ENCODE assay signal across 28 mouse cellular contexts in the genomic region with DNA sequence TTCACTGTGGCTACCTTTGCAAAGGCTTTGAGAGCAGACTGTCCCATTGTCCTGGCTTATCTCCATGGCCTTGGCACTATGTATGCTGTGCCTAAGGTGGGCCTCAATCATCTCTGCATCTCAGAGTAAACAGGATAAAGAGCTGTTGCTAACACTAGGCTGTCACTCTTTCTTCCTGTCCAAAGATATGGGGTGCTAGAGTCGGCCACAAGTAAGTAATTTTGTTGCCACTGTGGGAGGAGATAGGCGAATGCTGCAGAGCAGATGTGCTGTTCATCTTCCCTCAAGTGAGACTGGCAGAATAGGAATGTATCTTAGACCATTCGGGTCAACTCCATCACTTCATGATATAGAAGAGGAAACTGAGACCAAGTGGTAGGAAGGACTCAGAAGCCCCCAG. TPM values are rescaled to one million over a fixed set of nuclear protein-coding genes. Genes with fewer than 3 reads are reported as not detected.
"Had no signal": no experiment of that assay in that cellular context is flagged by ENCODE, and none has a peak within 500 bp of the region (broad histone marks: within the 10 kb centered on the region; RNA-seq: fewer than 3 reads in every experiment).

No protein-coding gene starts in this region.

- H3K36me3 ChIP-seq: embryonic facial prominence, embryonic 10.5 days; embryonic facial prominence, embryonic 12.5 days; embryonic facial prominence, embryonic 13.5 days; embryonic facial prominence, embryonic 15.5 days; forebrain, embryonic 10.5 days; forebrain, embryonic 12.5 days; forebrain, embryonic 15.5 days had no signal

- H3K9ac ChIP-seq: embryonic facial prominence, embryonic 12.5 days; embryonic facial prominence, embryonic 13.5 days; embryonic facial prominence, embryonic 15.5 days; forebrain, embryonic 12.5 days; forebrain, embryonic 13.5 days; forebrain, embryonic 15.5 days; forebrain, postnatal 0 days had no signal

- H3K4me2 ChIP-seq: embryonic facial prominence, embryonic 12.5 days; embryonic facial prominence, embryonic 13.5 days; embryonic facial prominence, embryonic 15.5 days; forebrain, embryonic 12.5 days; forebrain, embryonic 13.5 days; forebrain, embryonic 15.5 days had no signal

- ATAC-seq: forebrain, embryonic 13.5 days; forebrain, embryonic 15.5 days had no signal

- H3K4me3 ChIP-seq: embryonic facial prominence, embryonic 10.5 days; embryonic facial prominence, embryonic 12.5 days; embryonic facial prominence, embryonic 13.5 days; embryonic facial prominence, embryonic 15.5 days; erythroblast, embryonic 14.5 days; forebrain, embryonic 10.5 days; forebrain, embryonic 12.5 days; forebrain, embryonic 13.5 days; forebrain, embryonic 15.5 days; gastrocnemius, adult 2 months; heart, adult 2 months had no signal

- H3K27me3 ChIP-seq: embryonic facial prominence, embryonic 12.5 days; embryonic facial prominence, embryonic 13.5 days; embryonic facial prominence, embryonic 15.5 days; forebrain, embryonic 13.5 days; forebrain, embryonic 15.5 days had no signal

- DNase-seq: cerebellum, adult 2 months; cerebellum, adult 8-10 months; cerebellum, adult 9-10 months; cerebellum, adult 9-11 months; cerebellum, postnatal 10 days; cerebellum, postnatal 14 days; cerebellum, postnatal 25 days; cerebellum, postnatal 36 days; gastrocnemius, adult 2 months; gastrocnemius, postnatal 10 days; gastrocnemius, postnatal 14 days; gastrocnemius, postnatal 25 days; gastrocnemius, postnatal 36 days; heart, adult 18-20 months; heart, adult 2 months had no signal

- H3K27ac ChIP-seq: embryonic facial prominence, embryonic 10.5 days; embryonic facial prominence, embryonic 12.5 days; embryonic facial prominence, embryonic 13.5 days; embryonic facial prominence, embryonic 15.5 days; forebrain, embryonic 10.5 days; forebrain, embryonic 12.5 days; forebrain, embryonic 13.5 days; forebrain, embryonic 15.5 days; gastrocnemius, adult 2 months; heart, adult 2 months had no signal

- H3K4me1 ChIP-seq: embryonic facial prominence, embryonic 12.5 days; embryonic facial prominence, embryonic 13.5 days; embryonic facial prominence, embryonic 15.5 days; forebrain, embryonic 15.5 days had no signal

- H3K9me3 ChIP-seq: embryonic facial prominence, embryonic 10.5 days; embryonic facial prominence, embryonic 12.5 days; embryonic facial prominence, embryonic 13.5 days; embryonic facial prominence, embryonic 15.5 days; forebrain, embryonic 10.5 days; forebrain, embryonic 12.5 days; forebrain, embryonic 13.5 days; forebrain, embryonic 15.5 days had no signal

RNA-seq across cellular contexts. Expression of a gene that starts 28.0 kb away (rescaled TPM):
- total RNA-seq: common myeloid progenitor, adult 5-6 weeks; granulocyte monocyte progenitor cell, adult 5-6 weeks had no signal
- polyA plus RNA-seq: erythroblast, embryonic 14.5 days; forebrain, embryonic 11.5 days had no signal
